Mouse (Mus musculus) monocyte, adult 5-6 weeks (primary cell): ENCODE data around the gene Gm17949. TPM values are rescaled to one million over a fixed set of nuclear protein-coding genes. Genes with fewer than 3 reads are reported as not detected.

Experiments
- total RNA-seq: library from RNA; stranded (forward); fragments of 200-1000, 200-491, 200-594 nt; gene quantifications from 3 replicates; pipeline ENCODE4 v1.2.3, GENCODE M21; 2017

The Gm17949 gene
- total RNA-seq, 1 experiment from 2014 or later, result not detected

Other genes starting within 250 kb of the Gm17949 start
- gene Dus3l, start 246.7 kb upstream of the Gm17949 start, total RNA-seq, result 15.0 to 22.2 TPM (median 19.2 TPM) in 3 replicates
- gene Prr22, start 241.2 kb upstream of the Gm17949 start, total RNA-seq, result 0.29 to 0.49 TPM in 2 of 3 replicates, not detected in the other
- 4.7 to 8.2 TPM (median 6.6 TPM) in 3 replicates for gene Rfx2, start 180.5 kb upstream of the Gm17949 start, total RNA-seq
- not detected in 3 replicates for gene Acsbg2, start 137.0 kb upstream of the Gm17949 start, total RNA-seq
- gene 1700061G19Rik, start 136.0 kb upstream of the Gm17949 start, total RNA-seq, result not detected in 3 replicates
- 7.0 to 20.4 TPM (median 8.3 TPM) in 3 replicates for gene Mllt1, start 76.1 kb upstream of the Gm17949 start, total RNA-seq
- gene Acer1, start 29.3 kb upstream of the Gm17949 start, total RNA-seq, result not detected in 3 replicates
- 12.3 to 27.6 TPM (median 13.8 TPM) in 3 replicates for gene Clpp, start 21.2 kb upstream of the Gm17949 start, total RNA-seq
- 8.0 to 11.9 TPM (median 9.8 TPM) in 3 replicates for gene Alkbh7, start 14.1 kb upstream of the Gm17949 start, total RNA-seq
- not detected in 3 replicates for gene Pspn, start 11.5 kb upstream of the Gm17949 start, total RNA-seq
- 81.4 to 95.0 TPM (median 83.1 TPM) in 3 replicates for gene Gtf2f1, start 181 bp upstream of the Gm17949 start, total RNA-seq
- 25.1 to 60.3 TPM (median 33.8 TPM) in 3 replicates for gene Khsrp, start 20.1 kb downstream of the Gm17949 start, total RNA-seq
- gene Slc25a41, start 30.2 kb downstream of the Gm17949 start, total RNA-seq, result not detected in 3 replicates
- 1.4 TPM in 1 of 3 replicates, not detected in the others for gene Crb3, start 47.6 kb downstream of the Gm17949 start, total RNA-seq
- 0.21 to 1.7 TPM (median 1.3 TPM) in 3 replicates for gene Slc25a23, start 48.4 kb downstream of the Gm17949 start, total RNA-seq
- 32.3 to 86.7 TPM (median 48.3 TPM) in 3 replicates for gene Dennd1c, start 67.0 kb downstream of the Gm17949 start, total RNA-seq
- gene Tubb4a, start 76.3 kb downstream of the Gm17949 start, total RNA-seq, result 0.58 to 1.4 TPM in 2 of 3 replicates, not detected in the other
- 0.57 to 1.3 TPM (median 1.2 TPM) in 3 replicates for gene Tnfsf9, start 93.9 kb downstream of the Gm17949 start, total RNA-seq
- not detected in 3 replicates for gene Cd70, start 138.3 kb downstream of the Gm17949 start, total RNA-seq
- gene Tnfsf14, start 182.7 kb downstream of the Gm17949 start, total RNA-seq, result 9.5 to 16.2 TPM (median 10.5 TPM) in 3 replicates
- 96.6 to 152 TPM (median 129 TPM) in 3 replicates for gene C3, start 216.7 kb downstream of the Gm17949 start, total RNA-seq
- gene Gpr108, start 237.0 kb downstream of the Gm17949 start, total RNA-seq, result 27.2 to 32.8 TPM (median 27.8 TPM) in 3 replicates
- 4.5 to 10.8 TPM (median 9.2 TPM) in 3 replicates for gene Trip10, start 238.0 kb downstream of the Gm17949 start, total RNA-seq